Mouse (Mus musculus) liver, adult 2 months (tissue): ENCODE measurements around the gene Fam19a1. TPM values are rescaled to one million over a fixed set of nuclear protein-coding genes. Genes with fewer than 3 reads are reported as not detected.
"Not testable (repeated sequence)": the region's sequence is repeated elsewhere in the genome, so short reads cannot be mapped to it uniquely, and the experiment has no call there.

Experiments
- DNase-seq: peaks from one replicate; pipeline ENCODE4 v3.0.0-alpha.2; 2011; ENCODE audit warnings: low read depth, low spot score; ENCODE audit errors: extremely low read depth
- H3K27ac ChIP-seq: fragments of 200-500 bp; replicated peaks from 2 replicates; pipeline ENCODE4 v1.5.1; 2012; ENCODE audit warnings: low read depth, mild to moderate bottlenecking, control low read depth, inconsistent platforms, low read length; ENCODE audit not compliant: insufficient read depth
- H3K27me3 ChIP-seq: fragments of 200-500 bp; 2 replicates; pipeline ENCODE4 v1.6.1; 2012; ENCODE audit warnings: mild to moderate bottlenecking, moderate library complexity, low read length, inconsistent platforms; ENCODE audit not compliant: control insufficient read depth, insufficient read depth
- H3K36me3 ChIP-seq: fragments of 200-500 bp; 2 replicates; pipeline ENCODE4 v1.6.1; 2012; ENCODE audit warnings: low read length, inconsistent platforms; ENCODE audit not compliant: control insufficient read depth, insufficient read depth
- H3K4me1 ChIP-seq: fragments of 200-500 bp; 2 replicates; pipeline ENCODE4 v1.6.1; 2011; ENCODE audit warnings: low read length; ENCODE audit not compliant: control insufficient read depth, insufficient read depth
- H3K4me3 ChIP-seq: fragments of 200-500 bp; 2 replicates; pipeline ENCODE4 v1.5.1; 2011; ENCODE audit warnings: low read depth, mild to moderate bottlenecking, control low read depth, low read length, moderate library complexity; ENCODE audit not compliant: insufficient read depth
- H3K79me2 ChIP-seq: fragments of 200-500 bp; 2 replicates; pipeline ENCODE4 v1.6.1; 2012; ENCODE audit warnings: inconsistent platforms, mild to moderate bottlenecking, low read length, moderate library complexity; ENCODE audit not compliant: control insufficient read depth, insufficient read depth
- H3K9ac ChIP-seq: fragments of 200-500 bp; 2 replicates; pipeline ENCODE4 v1.6.1; 2012; ENCODE audit warnings: low read depth, mild to moderate bottlenecking, control low read depth, inconsistent platforms, low read length
- CTCF ChIP-seq: fragments of 200-500 bp; IDR thresholded peaks from 2 replicates; pipeline ENCODE4 v1.5.1; 2011; ENCODE audit warnings: low read depth, low read length, control low read depth
- POLR2A ChIP-seq: fragments of 200-500 bp; IDR thresholded peaks from 2 replicates; pipeline ENCODE4 v1.6.1; 2011; ENCODE audit warnings: low read length, control low read depth; ENCODE audit not compliant: insufficient read depth; ENCODE audit errors: extremely low read depth
- WGBS: fragments of 180-500 bp; shearing (Covaris S2); methylation state at CpG from one replicate; pipeline ENCODE4 v1.1.7; 2018; 5-methylcytosine and 5-hydroxymethylcytosine counted together
- polyA plus RNA-seq: library from polyadenylated mRNA; depleted of rRNA; stranded (reverse); fragments of >200 nt; gene quantifications from 2 replicates; pipeline ENCODE4 v1.2.3, GENCODE M21; 2012
- total RNA-seq: library from RNA; depleted of rRNA; stranded (reverse); fragments of >200 nt; gene quantifications from 2 replicates; pipeline ENCODE4 v1.2.3, GENCODE M21; 2014

The Fam19a1 gene
- total and polyA plus RNA-seq, 2 experiments: 0.09 TPM; not detected in 1

DNA sequence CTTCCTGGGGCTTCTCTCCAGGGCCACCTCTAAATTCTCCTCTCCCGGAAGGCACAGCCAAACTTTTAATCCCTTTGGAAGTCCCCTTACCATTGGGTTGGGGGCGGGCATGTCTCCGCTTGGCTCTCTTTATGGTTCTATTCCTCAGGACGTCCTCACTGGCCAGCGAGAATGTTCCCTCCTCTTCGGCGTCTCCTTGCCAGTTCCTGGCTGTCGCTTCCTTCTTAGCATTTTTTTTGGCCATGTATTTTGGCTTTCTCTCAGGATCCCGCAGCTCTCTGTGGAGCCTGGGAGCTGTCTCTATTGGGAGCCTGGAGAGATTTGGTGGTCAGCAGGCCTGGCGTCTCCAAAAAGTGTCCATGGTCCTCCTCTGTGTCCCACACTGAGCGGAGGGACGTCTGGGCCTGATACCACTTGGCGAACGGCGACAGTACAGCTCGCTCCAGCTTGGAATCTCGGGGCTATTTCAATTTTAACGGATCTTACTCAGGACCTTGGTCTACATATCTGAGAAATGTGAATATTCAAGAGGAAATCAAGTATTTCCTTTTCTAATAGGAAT, 52.9 kb downstream of the Fam19a1 start, which contains the start of gene 1700123L14Rik:
1700123L14Rik (minus strand) TSS at position 426 of the 562 bp plus-strand sequence.
- Histone ChIP-seq H3K4me1 (no peaks in the 10 kb centered on the region), H3K9ac (no peak within 1 kb of the TSS), H3K27me3 (no peaks in the 10 kb centered on the region), H3K27ac (no peak within 1 kb of the TSS), H3K4me3 (no peak within 1 kb of the TSS), H3K36me3 (no peaks in the 10 kb centered on the region), H3K79me2 (no peaks in the 10 kb centered on the region)
- TF ChIP-seq POLR2A (no peak), CTCF (no peak)
- DNase-seq: no peak
- 82% methylated on average over 18 of the region's 18 CpGs for WGBS

DNA sequence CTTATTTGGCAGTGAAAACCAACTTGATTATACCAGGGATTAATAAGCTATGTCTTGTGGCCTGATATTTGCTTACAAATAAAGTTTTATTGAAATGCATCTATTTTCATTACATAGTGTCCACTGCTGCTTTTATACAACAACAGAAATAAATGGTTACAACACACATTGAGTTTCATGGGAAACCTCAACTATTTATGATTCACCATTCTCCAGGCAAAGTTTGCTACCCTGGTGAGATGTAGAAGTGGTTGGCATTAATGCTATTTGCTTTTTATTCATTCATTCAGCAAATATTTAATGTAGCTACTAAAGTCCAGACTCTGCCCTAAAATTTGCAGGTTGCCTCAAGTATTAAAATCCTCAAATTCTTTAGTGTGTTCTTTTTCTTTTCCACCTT, 54.1 kb downstream of the Fam19a1 start:
- Histone ChIP-seq H3K4me3 (no peak overlapping the region), H3K79me2 (no peaks in the 10 kb centered on the region), H3K27me3 (no peaks in the 10 kb centered on the region), H3K9ac (no peak overlapping the region), H3K36me3 (no peaks in the 10 kb centered on the region), H3K27ac (no peak overlapping the region), H3K4me1 (no peaks in the 10 kb centered on the region)
- no peak for TF ChIP-seq POLR2A
- no peak for TF ChIP-seq CTCF
- DNase-seq: no peak

- WGBS: 96% methylated on average over 3 of the region's 3 CpGs
Observed at GRCm38 (mm10) chr6:96173681-96174080, 60.7 kb downstream of the Fam19a1 start.

DNA sequence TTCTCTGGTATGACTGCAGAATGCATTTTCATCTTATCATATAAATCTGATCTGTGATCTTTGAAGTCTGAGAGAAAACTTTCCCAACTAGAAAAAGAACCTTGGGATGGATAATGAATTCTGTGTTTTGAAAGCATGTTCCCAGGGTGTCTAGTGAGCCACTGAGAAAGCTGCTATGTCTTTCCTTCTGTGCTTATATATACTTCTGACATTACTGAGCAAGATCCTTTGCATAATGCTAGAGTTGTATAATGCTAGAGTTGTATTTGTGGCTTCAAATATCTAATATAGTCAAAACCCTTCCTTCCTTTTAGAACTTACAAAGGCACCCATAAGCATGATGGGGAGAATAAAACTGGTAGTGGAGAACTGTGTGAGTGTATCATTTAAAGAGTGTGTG, 65.6 kb downstream of the Fam19a1 start:
- TF ChIP-seq CTCF (no peak), POLR2A (no peak)
- no peak overlapping the region for H3K9ac ChIP-seq
- H3K27ac ChIP-seq: no peak overlapping the region
- no peak for DNase-seq
- no peaks in the 10 kb centered on the region for H3K27me3 ChIP-seq
- no peaks in the 10 kb centered on the region for H3K36me3 ChIP-seq
- H3K4me3 ChIP-seq: no peak overlapping the region
- H3K79me2 ChIP-seq: no peaks in the 10 kb centered on the region
- H3K4me1 ChIP-seq: no peaks in the 10 kb centered on the region

More at GRCm38 (mm10) chr6:96173681-96174080, 60.7 kb downstream of the Fam19a1 start:
- no peaks in the 10 kb centered on the region for H3K79me2 ChIP-seq
- no peak for TF ChIP-seq POLR2A
- no peak for TF ChIP-seq CTCF
- DNase-seq: no peak
- H3K9ac ChIP-seq: no peak overlapping the region
- H3K4me3 ChIP-seq: no peak overlapping the region
- H3K36me3 ChIP-seq: no peaks in the 10 kb centered on the region
- H3K27ac ChIP-seq: no peak overlapping the region
- H3K27me3 ChIP-seq: no peaks in the 10 kb centered on the region
- H3K4me1 ChIP-seq: no peaks in the 10 kb centered on the region

- Histone ChIP-seq H3K79me2 (no peaks in the 10 kb centered on the region), H3K4me1 (no peaks in the 10 kb centered on the region), H3K4me3 (no peak overlapping the region), H3K36me3 (no peaks in the 10 kb centered on the region), H3K27me3 (no peaks in the 10 kb centered on the region), H3K27ac (no peak overlapping the region), H3K9ac (no peak overlapping the region)
- DNase-seq: no peak
- no peak for TF ChIP-seq CTCF
- no peak for TF ChIP-seq POLR2A
- 76% methylated on average over 4 of the region's 4 CpGs for WGBS
Observed at GRCm38 (mm10) chr6:96183392-96183791, 70.4 kb downstream of the Fam19a1 start.

- no peaks in the 10 kb centered on the region for H3K79me2 ChIP-seq
- no peaks in the 10 kb centered on the region for H3K27me3 ChIP-seq
- DNase-seq: no peak
- TF ChIP-seq POLR2A (no peak), CTCF (no peak)
- no peaks in the 10 kb centered on the region for H3K36me3 ChIP-seq
- no peaks in the 10 kb centered on the region for H3K4me1 ChIP-seq
- 59% methylated on average over 2 of the region's 2 CpGs for WGBS
- H3K27ac ChIP-seq: no peak overlapping the region
- H3K9ac ChIP-seq: no peak overlapping the region
- H3K4me3 ChIP-seq: no peak overlapping the region
Observed at GRCm38 (mm10) chr6:96186517-96186916, 73.6 kb downstream of the Fam19a1 start.

DNA sequence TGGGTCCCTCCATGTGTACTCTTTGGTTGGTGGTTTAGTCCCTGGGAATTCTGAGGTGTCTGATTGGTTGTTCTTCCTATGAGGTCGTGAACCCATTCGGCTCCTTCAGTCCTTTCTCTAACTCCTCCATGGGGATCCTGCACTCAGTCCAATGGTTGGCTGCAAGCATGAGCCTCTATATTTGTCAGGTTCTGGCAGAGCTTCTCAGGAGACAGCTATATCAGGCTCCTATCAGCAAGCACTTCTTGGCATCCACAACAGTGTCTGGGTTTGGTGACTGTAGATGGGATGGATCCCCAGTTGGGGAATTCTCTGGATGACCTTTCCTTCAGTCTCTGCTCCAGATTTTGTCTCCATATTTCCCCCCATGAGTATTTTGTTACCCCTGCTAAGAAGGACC, 86.0 kb downstream of the Fam19a1 start:
- not testable (repeated sequence) for H3K9ac ChIP-seq, H3K36me3 ChIP-seq, H3K79me2 ChIP-seq, DNase-seq, H3K4me1 ChIP-seq, H3K27me3 ChIP-seq, H3K27ac ChIP-seq, H3K4me3 ChIP-seq
- WGBS: 87% methylated on average over 2 of the region's 2 CpGs
